Comparison of ENCODE assay signal across 9 mouse cellular contexts in genomic region chr9:120690961-120691941, GRCm38 (mm10).
DNase-seq lines count a peak whose midpoint lies in the region; ATAC-seq lines count a peak whose summit lies in the region.
"Had no signal": no experiment of that assay in that cellular context is flagged by ENCODE, and none has a peak within 500 bp of the region (broad histone marks: within the 10 kb centered on the region; RNA-seq: fewer than 3 reads in every experiment).

No protein-coding gene starts in this region.

- 2% methylated on average over 30 of the region's 30 CpGs for WGBS in lung, embryonic 15.5 days

- H3K36me3 ChIP-seq in lung, embryonic 15.5 days, result no peaks in the 10 kb centered on the region

- peak overlapping the region; percentile 24 for H3K4me3 ChIP-seq in lung, embryonic 15.5 days
- H3K4me3 ChIP-seq: erythroblast, embryonic 14.5 days had no signal

- DNase-seq in Muller cell, postnatal 12 days (ENCODE audit: inconsistent ontology term), result peak; percentile 93
- peak; percentile 89 for DNase-seq in cerebellum, adult 9-11 months
- peak; percentile 76 to 81 for DNase-seq in frontal cortex, postnatal 10 days (ENCODE audit: low spot score in 2 of 2)
- peak; percentile 50 to 51 for DNase-seq in layer of hippocampus, adult 8-10 months (ENCODE audit: low spot score in 2 of 2)
- peak; percentile 63 for DNase-seq in ovary, postnatal 10 days (ENCODE audit: low spot score)
- DNase-seq in thymus, postnatal 14 days, result peak; percentile 90

- H3K27me3 ChIP-seq in lung, embryonic 15.5 days, result no peaks in the 10 kb centered on the region

- H3K9ac ChIP-seq in lung, embryonic 15.5 days, result peak overlapping the region; percentile 8; the same call in 1 of the 2 replicates

- H3K4me2 ChIP-seq in lung, embryonic 15.5 days, result peak overlapping the region; percentile 55

- no peaks in the 10 kb centered on the region for H3K9me3 ChIP-seq in lung, embryonic 15.5 days

- peak overlapping the region; percentile 97 for H3K27ac ChIP-seq in lung, embryonic 15.5 days

- peak; percentile 90 to 97 for ATAC-seq in hematopoietic stem cell, adult 5-6 weeks (replicated peaks in 1 of 2; ENCODE audit: insufficient read depth in 1 of 2, low FRiP score in 2 of 2, low TSS enrichment in 1 of 2, low read depth in 1 of 2, poor library complexity in 2 of 2, severe bottlenecking in 2 of 2)
- ATAC-seq in lung, embryonic 15.5 days (ENCODE audit: borderline replicate concordance, extremely low read depth, low FRiP score, low TSS enrichment), result peak; percentile 94

- H3K4me1 ChIP-seq in lung, embryonic 15.5 days, result peaks cover 35% of the 10 kb centered on the region

Comparison
In these comparisons a context has a peak if more than half of its experiments do, and no peak if none do; other contexts are left out.
1. Peak in every context shown above with its lines: DNase-seq, ATAC-seq, H3K4me3 ChIP-seq and H3K27ac ChIP-seq.